Mouse (Mus musculus) embryonic facial prominence, embryonic 13.5 days (tissue): ENCODE results near the gene 4930402H24Rik. TPM values are rescaled to one million over a fixed set of nuclear protein-coding genes. Genes with fewer than 3 reads are reported as not detected.

ENCODE experiments used
- ATAC-seq: fragments of 200-750 bp; cut with Nextera tagmentation; 2 replicates; pipeline ENCODE4 v1.8.0; 2017; ENCODE audit warnings: low read depth; ENCODE audit not compliant: insufficient number of reproducible peaks, insufficient read depth, low FRiP score, low TSS enrichment
- H3K27ac ChIP-seq: fragments of 300-500 bp; sonication (generic); 2 replicates; pipeline ENCODE4 v1.5.1; 2015; ENCODE audit warnings: moderate library complexity, mild to moderate bottlenecking, inconsistent platforms
- H3K27me3 ChIP-seq: fragments of 300-500 bp; sonication (generic); 2 replicates; pipeline ENCODE4 v1.6.1; 2015; ENCODE audit warnings: mild to moderate bottlenecking, inconsistent platforms
- H3K36me3 ChIP-seq: fragments of 300-500 bp; sonication (generic); 2 replicates; pipeline ENCODE4 v1.6.1; 2015; ENCODE audit warnings: mild to moderate bottlenecking, inconsistent platforms
- H3K4me1 ChIP-seq: fragments of 300-500 bp; sonication (generic); 2 replicates; pipeline ENCODE4 v1.6.1; 2015; ENCODE audit warnings: inconsistent platforms
- H3K4me2 ChIP-seq: fragments of 300-500 bp; sonication (generic); 2 replicates; pipeline ENCODE4 v1.6.1; 2015; ENCODE audit warnings: moderate library complexity, mild to moderate bottlenecking, inconsistent platforms
- H3K4me3 ChIP-seq: fragments of 300-500 bp; sonication (generic); 2 replicates; pipeline ENCODE4 v1.5.1; 2015; ENCODE audit warnings: mild to moderate bottlenecking, inconsistent platforms
- H3K9ac ChIP-seq: fragments of 300-500 bp; sonication (generic); 2 replicates; pipeline ENCODE4 v1.6.1; 2015; ENCODE audit warnings: mild to moderate bottlenecking, inconsistent platforms
- H3K9me3 ChIP-seq: fragments of 300-500 bp; sonication (generic); 2 replicates; pipeline ENCODE4 v1.6.1; 2016; ENCODE audit warnings: inconsistent platforms
- WGBS: fragments of 180-500 bp; shearing (Covaris S2); methylation state at CpG from one replicate; pipeline ENCODE4 v1.1.7; 2015; ENCODE audit warnings: mixed read lengths; 5-methylcytosine and 5-hydroxymethylcytosine counted together
- polyA plus RNA-seq: library from polyadenylated mRNA; unstranded; fragments of >200 nt; fragmentation: Nextera tagmentation; extraction: Ambion mirVana; gene quantifications from 2 replicates; pipeline ENCODE4 v1.2.1, GENCODE M21; 2015

The 4930402H24Rik gene
- polyA plus RNA-seq, 1 experiment from 2014 or later, result 43.2 TPM

GRCm38 (mm10) chr2:130656536-130656935 is 249.7 kb downstream of the 4930402H24Rik start:
- 92% methylated on average over 9 of the region's 9 CpGs for WGBS
- Histone ChIP-seq H3K27me3 (no peaks in the 10 kb centered on the region), H3K9ac (no peak overlapping the region), H3K27ac (no peak overlapping the region), H3K9me3 (no peaks in the 10 kb centered on the region), H3K36me3 (peaks cover 87% of the 10 kb centered on the region), H3K4me3 (no peak overlapping the region), H3K4me2 (no peak overlapping the region), H3K4me1 (no peaks in the 10 kb centered on the region)
- ATAC-seq, result no peak

Other genes starting within 250 kb of the 4930402H24Rik start
- gene Ddrgk1, start 241.7 kb downstream of the 4930402H24Rik start, polyA plus RNA-seq, result 61.7 and 72.7 TPM in 2 replicates
- 118 and 126 TPM in 2 replicates for gene Itpa, start 238.8 kb downstream of the 4930402H24Rik start, polyA plus RNA-seq
- gene Slc4a11, start 208.9 kb downstream of the 4930402H24Rik start, polyA plus RNA-seq, result 3.2 TPM in 2 replicates
- gene Atrn, start 89 bp upstream of the 4930402H24Rik start, polyA plus RNA-seq, result 9.6 and 10.7 TPM in 2 replicates
- 35.4 and 42.7 TPM in 2 replicates for gene Gfra4, start 136.7 kb upstream of the 4930402H24Rik start, polyA plus RNA-seq
- 30.0 and 31.9 TPM in 2 replicates for gene Adam33, start 157.4 kb upstream of the 4930402H24Rik start, polyA plus RNA-seq
- gene Siglec1, start 180.4 kb upstream of the 4930402H24Rik start, polyA plus RNA-seq, result 0.07 and 0.18 TPM in 2 replicates
- gene Hspa12b, start 220.9 kb upstream of the 4930402H24Rik start, polyA plus RNA-seq, result 18.2 TPM in 2 replicates
- not detected in 2 replicates for gene Gm11037, start 227.1 kb upstream of the 4930402H24Rik start, polyA plus RNA-seq